Mouse (Mus musculus) mature B cell (primary cell): ENCODE data around the gene Pnp2.
"Not testable (repeated sequence)": the region's sequence is repeated elsewhere in the genome, so short reads cannot be mapped to it uniquely, and the experiment has no call there.

Experiments
- in situ Hi-C: fragments of 300-500 bp; cut with MboI; formaldehyde crosslinking; loops from 2 replicates; pipeline ENCODE4 v1.14.3; 2019

Gene Pnp2

DNA sequence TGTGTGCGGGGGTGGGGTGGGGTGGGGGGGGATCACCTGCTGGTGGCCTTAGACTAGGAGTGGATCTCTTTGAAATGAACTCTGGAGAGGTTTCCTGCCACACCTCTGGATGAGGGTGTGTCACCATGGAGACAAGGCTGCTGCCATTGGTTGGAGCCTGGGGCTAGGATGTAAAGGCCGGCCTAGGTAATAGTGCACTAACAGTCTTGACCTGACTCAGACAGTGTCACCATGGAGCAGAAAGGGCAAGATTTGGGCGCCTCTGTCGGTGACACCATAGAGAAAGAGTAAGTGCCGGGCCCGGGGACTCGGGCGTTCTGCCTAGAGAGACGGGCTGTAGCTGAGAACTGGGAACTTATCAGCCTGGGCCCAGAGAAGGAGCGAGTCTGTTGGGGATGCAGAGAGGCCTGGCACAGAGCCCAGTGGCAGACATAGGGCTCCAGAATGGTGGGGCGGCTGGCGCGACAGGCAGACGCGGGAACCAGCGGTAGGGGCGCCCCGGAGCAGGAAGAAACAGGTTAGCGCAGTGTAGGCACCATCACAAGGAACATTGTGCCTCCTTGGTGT, at the start of gene Pnp2:
Pnp2 (plus strand) TSS at position 51 of the 567 bp plus-strand sequence.
- in situ Hi-C loops = not testable (repeated sequence)

DNA sequence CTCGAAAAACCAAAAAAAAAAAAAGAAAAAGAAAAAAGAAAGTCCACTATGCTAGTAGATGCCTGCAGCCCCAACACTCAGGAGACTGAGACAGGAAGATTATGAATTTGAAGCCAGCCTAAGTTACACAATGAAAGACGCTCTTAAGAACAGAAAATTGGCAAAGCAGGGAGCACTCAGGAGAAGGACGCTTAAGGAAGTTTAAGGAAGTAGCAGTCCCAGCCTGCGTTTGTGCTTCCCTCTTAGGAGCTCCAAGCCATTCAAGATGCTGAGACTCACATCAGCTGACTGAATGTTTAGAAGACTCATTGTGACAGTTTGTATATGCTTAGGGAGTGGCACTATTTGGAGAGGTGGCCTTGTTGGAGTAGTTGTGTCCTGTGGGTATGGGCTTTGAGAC, 47.7 kb upstream of the Pnp2 start:
- in situ Hi-C loops = no loop called here

DNA sequence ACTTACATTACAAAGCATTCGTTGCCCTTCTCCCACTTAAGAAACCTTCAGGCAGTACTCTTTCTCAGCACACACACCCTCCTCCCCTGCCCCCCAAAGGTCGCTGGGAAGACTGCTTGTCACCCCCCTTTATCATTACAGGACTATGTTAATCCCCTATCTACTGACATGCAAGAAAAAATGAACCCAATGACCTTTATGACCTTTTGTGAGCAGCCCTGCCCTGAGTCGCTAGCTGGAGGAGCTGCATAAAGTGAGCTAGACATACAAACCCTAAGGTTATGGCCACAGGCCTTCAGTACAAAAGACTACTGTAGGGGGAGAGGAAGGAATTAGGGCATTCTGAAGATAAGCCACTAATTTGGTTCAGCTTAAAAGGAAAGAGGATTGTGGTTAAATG, 44.4 kb upstream of the Pnp2 start:
- in situ Hi-C loops = no loop called here

DNA sequence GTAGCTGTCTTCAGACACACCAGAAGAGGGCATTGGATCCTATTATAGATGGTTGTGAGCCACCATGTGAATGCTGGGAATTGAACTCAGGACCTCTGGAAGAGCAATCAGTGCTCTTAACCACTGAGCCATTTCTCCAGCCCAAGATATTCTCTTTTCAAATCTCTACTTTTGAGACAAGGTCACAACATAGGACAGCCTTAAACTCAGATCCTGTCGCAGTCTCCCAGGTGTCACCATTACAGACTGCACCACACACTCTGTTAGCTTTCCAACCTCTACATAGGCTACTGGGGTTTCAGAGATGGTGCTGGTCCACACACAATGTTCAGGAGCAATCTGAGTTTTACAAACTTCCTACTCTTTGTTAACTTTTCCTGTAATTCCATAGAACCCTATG, 32.4 kb upstream of the Pnp2 start:
- in situ Hi-C loops = loop anchor here (10.0 kb wide), 2 partner anchors 99 to 141 kb away; no protein-coding TSS in a partner anchor

DNA sequence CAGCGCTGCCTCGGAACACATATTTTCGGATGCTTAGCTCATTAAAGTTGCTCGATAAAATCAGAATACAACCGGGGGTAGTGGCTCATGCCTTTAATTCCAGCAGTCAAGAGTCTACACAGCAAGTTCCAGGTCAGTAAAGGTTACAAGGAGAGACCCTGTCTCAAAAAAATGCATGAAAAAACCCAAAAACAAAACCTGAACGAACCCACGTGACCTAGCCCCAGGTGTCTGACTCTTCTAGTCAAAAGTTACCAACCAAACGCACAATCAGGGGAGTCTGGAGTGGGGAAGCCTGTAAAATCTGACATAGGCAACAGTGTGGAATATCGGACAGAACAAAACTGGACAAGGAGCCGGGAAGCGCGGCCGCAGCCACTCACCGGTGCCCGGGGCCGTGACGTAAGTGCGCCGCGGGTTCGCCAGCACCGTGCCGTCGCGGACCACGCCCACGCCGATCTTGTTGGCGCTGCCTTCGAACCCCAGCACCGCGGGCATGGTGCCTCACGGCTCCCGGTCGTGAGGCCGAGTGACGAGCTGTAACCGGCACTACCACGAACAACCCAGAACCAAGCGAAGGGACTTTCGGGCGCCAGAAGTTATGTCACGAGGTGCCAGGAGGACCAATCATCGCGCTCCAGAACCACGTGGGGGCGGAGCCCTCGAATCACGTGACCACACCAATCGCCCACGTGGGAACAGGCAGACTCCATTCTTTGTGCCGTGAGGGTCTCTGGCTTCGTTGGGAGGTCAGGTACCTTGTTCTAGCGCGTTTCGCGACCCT, 31.3 kb upstream of the Pnp2 start, which contains the start of the genes Osgep and Apex1:
Osgep (minus strand) TSS at position 613 of the 784 bp plus-strand sequence.
Apex1 (plus strand) TSS at position 688 of the 784 bp plus-strand sequence.
- in situ Hi-C loops = loop anchor here (10.0 kb wide), 2 partner anchors 100 to 140 kb away; no protein-coding TSS in a partner anchor

DNA sequence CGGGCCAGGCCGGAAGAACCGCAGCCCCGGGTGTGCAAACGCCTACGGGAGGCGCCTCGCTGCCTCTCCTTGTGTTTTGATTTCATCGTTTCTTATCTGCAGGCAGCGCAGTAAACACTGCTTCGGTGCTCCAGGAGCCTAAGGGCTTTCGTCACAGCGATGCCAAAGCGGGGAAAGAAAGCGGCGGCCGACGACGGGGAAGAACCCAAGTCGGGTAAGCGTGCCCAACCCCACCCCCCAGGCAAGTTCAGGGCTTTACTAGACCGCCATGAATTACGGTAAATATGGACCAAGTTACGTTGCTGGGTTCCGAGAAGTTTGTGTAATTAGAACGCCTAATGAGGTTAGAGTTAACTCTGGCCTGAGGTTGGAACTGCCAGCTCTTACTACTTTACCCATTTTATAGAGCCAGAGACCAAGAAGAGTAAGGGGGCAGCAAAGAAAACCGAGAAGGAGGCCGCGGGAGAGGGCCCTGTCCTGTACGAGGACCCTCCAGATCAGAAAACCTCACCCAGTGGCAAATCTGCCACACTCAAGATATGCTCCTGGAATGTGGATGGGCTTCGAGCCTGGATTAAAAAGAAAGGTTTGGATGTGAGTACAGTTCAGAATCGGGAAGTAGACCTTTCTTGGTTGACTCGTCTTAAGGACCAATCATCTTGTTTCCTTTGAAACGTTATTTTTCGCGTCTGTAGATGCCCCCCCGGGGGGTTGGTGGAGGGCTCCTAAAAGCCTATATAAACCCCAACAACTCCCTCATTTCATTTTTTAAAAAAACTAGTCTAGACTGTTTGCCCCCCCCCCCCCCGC, 30.5 kb upstream of the Pnp2 start:
- in situ Hi-C loops = loop anchor here (10.0 kb wide), 2 partner anchors 101 to 139 kb away; no protein-coding TSS in a partner anchor

DNA sequence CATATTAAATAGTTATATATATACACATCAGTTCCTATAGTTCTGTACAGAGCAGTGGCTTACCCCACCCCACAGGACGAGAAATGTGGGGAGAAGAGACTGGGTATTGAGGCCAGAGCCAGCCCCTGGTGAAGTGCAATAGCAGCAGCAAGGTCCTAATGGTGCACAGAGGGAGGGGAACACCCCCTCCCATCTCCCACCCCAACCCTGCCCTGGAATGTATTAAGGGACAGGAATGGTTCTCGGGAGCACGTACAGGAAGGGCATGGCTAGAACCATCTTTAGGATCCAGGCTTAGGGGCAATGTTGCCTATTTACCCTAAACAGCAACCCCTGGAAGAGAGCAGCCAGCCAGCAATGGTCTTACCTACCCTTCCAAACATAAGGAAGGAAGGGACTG, 28.4 kb upstream of the Pnp2 start:
- in situ Hi-C loops = loop anchor here (10.0 kb wide), 2 partner anchors 103 to 137 kb away; no protein-coding TSS in a partner anchor

DNA sequence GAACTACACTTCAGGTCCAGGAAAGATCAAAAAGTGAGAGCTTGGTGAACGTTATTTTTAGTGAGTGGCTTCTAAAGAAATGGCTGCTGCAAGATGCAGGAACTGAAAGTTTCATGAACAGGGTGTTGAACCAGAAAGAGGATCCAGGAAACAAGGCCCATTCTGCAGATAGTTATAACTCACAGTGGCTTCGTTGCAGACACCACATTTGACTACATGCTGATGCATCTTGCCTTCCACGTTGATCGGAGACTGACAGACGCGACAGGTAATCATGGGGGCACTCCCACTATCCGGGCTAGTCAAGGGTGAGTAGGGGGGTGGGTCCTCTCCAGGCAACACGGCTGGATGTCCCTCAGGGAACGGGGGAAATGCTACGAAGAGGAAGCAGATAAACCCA, 25.8 kb upstream of the Pnp2 start:
- in situ Hi-C loops = loop anchor here (10.0 kb wide), 3 partner anchors 105 to 135 kb away; partner anchors contain the start of genes Ccnb1ip1 and Parp2

DNA sequence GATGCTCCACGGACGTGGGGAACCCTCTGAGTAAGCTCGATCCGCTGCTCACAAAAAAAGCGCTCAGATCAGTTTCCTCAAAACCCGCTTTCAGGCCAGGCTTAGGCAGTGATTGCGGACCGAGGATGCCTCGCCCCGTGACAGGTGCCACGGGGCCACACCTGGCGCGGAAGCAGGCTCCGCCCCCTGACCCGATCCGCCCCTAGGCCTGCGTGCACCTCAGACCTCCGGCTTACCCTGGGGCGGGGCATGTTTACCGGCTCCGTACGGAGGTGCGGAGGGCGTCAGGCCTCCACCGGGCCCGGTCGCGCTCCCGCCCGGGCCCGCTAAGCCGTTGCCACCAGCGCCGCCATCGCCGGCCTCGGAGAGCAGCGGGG, 25.4 kb upstream of the Pnp2 start:
- in situ Hi-C loops = loop anchor here (10.0 kb wide), 1 partner anchor 126 kb away; the partner anchor contains the start of genes Ccnb1ip1 and Parp2

DNA sequence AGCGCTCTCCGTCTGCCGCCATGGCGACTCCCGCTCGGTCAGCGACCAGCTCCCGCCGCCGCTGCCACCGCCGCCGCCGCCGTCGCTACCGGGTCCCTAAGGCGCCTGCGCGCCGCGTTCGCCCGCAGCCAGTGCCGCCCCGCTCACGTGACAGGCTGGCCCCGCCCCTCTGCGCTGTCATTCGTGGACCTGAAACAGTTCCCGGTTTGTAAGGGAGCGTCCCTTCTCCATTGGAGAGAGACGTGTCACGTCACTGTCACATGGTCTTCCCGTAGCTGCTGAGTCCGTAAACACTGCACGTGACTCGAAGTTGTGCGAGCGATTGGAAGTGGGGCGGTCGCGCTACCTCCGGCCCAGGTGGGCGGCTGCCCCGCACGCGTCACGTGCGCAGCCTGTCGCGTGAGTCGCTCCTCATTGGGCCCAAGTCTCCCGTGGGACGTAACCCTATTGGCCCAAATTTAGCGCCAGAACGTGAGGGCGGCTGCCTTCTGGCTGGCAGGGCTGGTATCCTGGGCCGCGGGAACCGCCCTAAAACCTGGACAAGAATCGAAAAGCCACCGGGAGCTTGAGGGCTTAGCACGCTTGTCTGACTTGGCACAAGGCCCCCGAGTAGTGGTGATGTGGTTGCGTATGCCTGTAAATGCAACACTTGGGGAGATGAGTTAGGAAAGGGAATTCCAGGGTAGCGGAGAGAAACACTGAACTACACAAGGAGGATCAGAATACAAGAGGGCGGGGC, 24.9 kb upstream of the Pnp2 start, which contains the start of the genes Pip4p1 and Pnp:
Pip4p1 (minus strand) TSS at position 103 of the 739 bp plus-strand sequence.
Pnp (plus strand) TSS at position 329 of the 739 bp plus-strand sequence.
- in situ Hi-C loops = loop anchor here (10.0 kb wide), 1 partner anchor 126 kb away; the partner anchor contains the start of genes Ccnb1ip1 and Parp2

DNA sequence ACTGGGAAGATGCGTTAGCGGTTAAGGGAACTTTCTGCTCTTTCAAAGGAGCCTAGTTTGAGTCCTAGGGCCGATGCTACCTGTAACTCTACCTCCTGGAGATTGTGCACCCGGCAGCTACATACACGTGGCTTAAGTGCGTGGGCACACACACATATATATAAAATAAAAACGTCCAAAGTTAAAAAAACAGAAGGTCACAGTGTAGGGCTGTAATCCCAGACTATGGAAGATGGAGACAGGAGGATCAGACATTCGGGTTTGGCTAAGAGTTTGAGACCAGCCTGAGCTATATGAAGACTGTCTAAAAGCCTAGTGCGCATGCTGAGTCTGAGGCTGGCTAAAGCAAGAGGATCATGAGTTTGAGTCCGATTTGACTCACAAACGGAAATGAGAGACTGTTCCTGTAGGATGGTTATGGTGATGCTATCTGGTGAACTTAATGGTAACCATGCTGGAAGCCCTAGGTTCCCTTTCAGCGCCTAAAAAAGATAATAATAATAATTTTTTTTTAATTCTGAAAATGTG, 24.2 kb upstream of the Pnp2 start:
- in situ Hi-C loops = loop anchor here (10.0 kb wide), 1 partner anchor 127 kb away; the partner anchor contains the start of genes Ccnb1ip1 and Parp2

DNA sequence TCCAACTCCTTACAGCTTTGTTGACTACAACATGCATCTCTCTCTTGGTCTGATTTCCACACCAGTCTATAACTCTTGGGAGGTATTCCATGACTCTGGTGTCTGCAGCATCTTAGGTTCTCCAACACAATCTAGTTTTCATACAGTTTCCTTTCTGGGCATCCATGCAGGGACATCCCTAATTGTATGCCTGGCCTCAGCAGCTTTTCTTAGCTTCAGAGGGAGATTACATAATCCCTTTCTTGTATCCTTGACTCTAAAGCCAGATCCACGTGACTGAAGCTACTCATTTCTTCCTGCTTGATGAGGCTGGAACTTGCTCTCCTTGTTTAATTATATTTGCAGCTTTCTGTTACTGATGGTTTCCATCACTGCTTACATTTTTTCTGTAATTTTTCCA, 19.1 kb upstream of the Pnp2 start:
- in situ Hi-C loops = loop anchor here (10.0 kb wide), 1 partner anchor 132 kb away; the partner anchor contains the start of genes Ccnb1ip1 and Parp2

DNA sequence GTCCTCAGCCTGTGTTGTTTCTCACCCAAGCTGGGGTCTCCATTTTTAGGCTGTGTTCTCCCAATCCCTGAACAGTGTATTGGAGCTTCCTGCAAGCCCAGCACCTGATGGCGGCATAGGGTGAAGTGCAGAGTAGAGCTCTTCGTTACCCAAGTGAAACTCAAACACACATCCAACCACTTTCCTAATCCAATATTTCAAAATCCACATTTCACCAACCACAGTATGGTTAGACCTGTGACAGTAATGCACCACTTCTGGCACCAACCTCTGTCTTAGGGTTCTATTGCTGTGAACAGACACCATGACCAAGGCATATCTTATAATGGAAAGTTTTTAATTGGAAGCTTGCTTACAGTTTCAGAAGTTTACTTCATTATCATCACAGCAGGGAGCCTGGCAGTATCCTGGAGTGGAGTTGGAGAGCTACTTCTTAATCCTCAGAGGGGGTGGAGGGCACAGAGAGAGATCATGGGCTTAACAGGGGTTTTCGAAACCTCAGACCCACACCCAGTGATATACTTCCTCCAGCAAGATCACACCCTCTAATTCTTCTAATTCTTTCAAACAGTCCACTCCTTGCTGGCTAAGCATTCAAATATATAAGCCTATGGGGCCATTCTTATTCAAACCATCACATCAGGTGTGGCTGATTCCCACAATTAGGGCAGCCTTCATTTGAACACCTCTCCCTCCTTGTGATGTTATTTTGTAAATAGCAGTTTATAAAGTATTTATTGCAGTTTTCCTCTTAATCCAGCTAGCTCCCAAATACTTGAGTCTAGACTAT, 17.5 kb upstream of the Pnp2 start:
- in situ Hi-C loops = loop anchor here (10.0 kb wide), 1 partner anchor 134 kb away; the partner anchor contains the start of genes Ccnb1ip1 and Parp2

DNA sequence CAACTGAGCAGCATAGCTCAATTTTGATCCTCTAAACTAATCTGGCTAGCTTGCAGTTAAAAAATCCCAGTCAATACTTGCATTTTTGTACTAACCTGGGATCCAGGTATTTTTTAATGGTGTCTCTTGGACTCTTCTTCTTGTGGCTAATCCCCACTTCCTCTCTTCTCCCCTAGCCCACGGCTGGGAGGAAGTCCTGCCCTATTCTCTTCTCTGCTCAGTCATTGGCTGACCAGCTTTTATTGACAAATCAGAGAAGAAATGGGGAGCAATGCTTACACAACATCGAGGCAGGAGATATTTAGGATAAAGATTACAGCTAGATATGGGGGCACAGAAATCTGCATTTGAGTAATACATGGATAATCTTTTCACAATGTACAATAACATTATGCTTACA, 16.9 kb upstream of the Pnp2 start:
- in situ Hi-C loops = loop anchor here (10.0 kb wide), 1 partner anchor 134 kb away; the partner anchor contains the start of genes Ccnb1ip1 and Parp2

DNA sequence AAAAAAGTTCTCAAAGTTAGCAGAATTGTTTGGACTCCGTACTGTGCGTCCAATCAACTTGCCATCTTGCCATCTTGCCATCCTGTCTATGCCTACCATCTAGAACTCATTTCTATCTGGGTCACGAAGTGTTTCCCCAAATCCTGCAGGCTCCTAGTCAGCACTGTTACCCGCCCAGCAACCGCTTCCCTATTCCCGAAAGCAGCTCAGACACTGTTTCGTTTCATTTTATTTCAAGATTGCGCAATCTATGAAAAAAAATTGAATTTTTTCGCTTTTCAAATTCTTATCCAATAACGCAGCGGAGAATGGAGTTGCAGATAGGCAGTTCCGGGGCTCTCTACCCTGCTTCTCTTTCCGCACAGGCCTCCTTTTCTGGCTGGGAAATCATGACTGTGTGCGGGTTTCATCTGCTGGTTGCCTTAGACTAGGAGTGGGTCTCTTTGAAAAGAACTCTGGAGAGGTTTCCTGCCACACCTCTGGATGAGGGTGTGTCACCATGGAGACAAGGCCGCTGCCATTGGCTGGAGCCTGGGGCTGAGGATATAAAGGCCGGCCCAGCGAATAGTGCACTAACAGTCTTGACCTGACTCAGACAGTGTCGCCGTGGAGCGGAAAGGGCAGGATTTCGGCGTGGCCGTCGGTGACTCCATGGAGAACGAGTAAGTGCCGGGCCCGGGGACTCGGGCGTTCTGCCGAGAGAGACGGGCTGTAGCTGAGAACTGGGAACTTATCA, 11.7 kb upstream of the Pnp2 start, which contains the start of gene Gm49342:
Gm49342 (plus strand) TSS at position 586 of the 736 bp plus-strand sequence.
- in situ Hi-C loops = no loop called here

DNA sequence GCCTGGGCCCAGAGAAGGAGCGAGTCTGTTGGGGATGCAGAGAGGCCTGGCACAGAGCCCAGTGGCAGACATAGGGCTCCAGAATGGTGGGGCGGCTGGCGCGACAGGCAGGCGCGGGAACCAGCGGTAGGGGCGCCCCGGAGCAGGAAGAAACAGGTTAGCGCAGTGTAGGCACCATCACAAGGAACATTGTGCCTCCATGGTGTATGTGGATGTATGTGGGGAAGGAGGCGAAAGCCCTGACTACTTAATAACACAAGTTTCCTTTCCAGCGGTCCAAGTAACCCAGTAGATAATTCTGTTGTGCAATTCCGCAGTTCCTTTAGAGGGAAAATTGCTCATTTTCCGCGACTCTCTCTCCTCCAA, 11.1 kb upstream of the Pnp2 start:
- in situ Hi-C loops = not testable (repeated sequence)

DNA sequence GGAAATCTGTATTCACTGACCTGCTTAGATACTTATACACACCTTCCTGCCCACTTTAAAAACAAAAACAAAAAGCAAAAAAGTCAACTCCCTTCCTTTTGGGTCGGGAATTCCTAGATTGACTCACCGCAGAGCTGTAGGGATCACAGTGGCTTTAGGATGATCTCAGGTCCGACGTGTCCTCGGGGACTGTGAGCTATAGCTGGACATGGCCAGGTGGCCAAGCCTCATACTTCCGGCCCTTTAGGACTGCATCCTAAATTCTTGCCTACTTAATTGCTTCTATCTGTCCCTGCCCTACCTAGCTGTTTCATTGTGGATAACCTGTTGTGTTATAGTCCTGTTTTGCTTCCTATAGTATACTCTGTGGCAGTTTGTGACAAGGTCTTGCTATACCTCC, 10.7 kb upstream of the Pnp2 start:
- in situ Hi-C loops = not testable (repeated sequence)

DNA sequence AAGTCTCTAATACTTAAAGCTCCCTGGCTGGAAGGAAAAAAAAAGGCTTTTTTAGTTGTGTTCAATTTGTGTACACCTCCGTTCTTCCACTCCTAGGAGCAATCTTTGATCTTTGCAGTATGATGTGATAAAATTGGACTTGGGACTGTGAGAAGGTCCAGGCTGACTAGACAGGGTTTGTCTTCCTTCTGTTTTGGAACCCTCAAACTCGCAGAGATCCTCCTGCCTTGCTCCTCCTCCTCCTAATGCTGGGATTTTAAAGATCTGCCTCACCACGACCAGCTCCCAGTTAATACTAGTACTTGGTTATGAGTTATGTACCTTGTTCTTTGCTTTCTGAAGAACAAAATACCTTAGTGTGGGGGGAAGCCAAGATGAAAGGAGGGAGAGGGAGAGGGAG, 10.3 kb upstream of the Pnp2 start:
- in situ Hi-C loops = not testable (repeated sequence)

DNA sequence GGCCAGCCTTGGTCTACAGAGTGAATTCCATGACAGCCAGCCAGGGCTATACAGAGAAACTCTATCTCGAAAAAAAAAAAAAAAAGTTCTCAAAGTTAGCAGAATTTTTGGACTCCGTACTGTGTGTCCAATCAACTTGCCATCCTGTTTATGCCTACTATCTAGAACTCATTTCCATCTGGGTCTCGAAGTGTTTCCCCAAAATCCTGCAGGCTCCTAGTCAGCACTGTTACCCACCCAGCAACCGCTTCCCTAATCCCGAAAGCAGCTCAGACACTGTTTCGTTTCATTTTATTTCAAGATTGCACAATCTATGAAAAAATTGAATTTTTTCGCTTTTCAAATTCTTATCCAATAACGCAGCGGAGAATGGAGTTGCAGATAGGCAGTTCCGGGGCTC, 305 bp upstream of the Pnp2 start:
- in situ Hi-C loops = no loop called here
